Mouse (Mus musculus) 416B (cell line): ENCODE data around the gene Phex.

Source experiments
- DNase-seq: peaks from one replicate; pipeline ENCODE4 v3.0.0; 2011; ENCODE audit warnings: low read depth

Gene Phex

DNA sequence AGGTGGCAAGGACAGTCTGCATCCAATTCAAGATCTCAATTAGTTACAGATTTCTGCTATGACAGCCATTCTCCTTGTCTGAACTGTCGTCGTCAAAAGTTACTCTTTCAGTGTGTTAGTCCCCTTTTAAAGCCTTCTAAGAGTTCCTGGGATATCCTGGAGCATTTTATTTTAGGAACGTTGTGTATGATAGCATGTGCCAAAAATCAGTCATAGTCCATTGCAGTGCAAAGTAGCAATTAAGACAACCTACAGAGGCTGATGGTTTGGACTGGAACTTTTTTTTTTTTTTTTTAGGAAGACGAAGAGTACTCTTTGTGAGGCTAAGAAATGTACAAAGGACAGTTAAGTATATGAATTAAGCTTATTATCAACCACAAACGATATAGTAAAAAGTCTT is at the start of gene Phex:
Phex (minus strand) TSS at position 101 of the 400 bp plus-strand sequence.
- no peak for DNase-seq

DNA sequence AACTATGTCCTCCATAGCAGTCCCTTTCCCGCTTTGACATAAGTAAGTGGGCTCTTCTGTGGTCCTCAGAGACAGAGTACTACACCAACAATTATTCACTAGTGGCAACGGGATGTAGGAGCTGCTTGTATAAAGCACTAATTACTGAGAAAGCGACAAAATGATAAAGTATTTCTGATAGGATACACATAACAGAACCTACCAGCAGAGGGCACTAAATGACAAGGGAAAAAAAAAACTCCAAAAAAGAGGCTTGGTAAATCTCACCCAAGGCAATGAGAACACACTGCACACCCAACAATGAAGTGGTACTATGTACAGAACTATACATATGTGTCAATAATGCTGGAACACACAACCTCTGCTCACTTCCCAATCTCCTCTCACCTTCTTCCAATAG is 47.6 kb upstream of the Phex start:
- DNase-seq, result peak; percentile 37

DNA sequence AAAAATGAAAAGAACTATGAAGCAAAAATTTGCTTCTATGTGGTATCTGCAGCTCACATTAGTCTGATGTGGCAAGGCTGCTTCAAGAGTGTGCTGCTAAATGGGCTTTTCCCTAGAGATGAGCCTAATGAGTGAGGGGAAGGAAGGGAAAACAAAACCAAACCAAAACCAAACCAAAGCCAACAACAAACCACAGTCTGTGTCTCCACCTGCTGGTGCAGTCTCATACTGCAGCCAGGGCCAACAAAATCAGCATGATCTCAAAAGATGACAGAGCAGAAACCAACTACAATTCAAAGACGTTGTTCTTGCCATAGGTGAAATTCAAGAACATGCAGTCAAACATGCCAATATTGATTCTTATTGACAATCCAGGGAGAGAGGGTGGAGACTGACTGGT is 39.3 kb upstream of the Phex start:
- DNase-seq, result peak; percentile 63

DNA sequence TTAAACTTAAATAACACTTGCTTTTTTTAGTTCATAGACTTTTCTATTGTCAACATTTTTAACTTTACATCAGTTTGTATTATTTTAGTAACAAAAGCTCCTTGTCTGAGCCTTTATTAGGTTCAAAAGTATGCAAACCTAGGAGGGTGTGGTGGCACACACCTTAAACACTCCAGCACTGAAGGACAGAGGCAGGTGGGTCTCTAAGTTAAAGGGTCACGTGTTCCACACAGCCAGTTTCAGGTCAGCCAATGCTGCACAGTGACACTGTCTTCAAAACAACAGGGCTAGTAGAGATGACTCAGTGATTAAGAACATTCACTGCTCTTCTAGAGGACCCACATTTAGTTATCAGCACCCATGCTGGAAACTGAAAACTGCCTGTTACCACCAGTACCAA is 33.9 kb upstream of the Phex start:
- DNase-seq, result no peak

DNA sequence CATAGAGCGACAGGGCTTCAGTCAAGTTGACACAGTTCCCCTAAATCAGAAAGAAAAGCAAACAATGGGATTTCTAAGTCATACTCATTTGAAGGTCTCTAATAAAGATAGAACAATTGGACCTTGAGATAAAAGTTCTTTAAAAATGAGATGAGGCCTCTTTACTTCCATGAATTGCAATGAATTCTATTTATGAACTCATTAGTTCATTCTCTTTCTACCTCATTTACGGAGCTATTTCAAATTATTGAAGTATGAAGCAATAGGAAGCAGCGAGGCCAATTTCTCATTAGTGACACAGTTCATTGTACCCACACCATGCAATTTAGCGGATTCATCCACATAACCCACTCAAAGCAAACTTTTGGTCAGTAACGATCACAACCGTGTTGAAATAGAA is 32.3 kb upstream of the Phex start:
- DNase-seq, result no peak

DNA sequence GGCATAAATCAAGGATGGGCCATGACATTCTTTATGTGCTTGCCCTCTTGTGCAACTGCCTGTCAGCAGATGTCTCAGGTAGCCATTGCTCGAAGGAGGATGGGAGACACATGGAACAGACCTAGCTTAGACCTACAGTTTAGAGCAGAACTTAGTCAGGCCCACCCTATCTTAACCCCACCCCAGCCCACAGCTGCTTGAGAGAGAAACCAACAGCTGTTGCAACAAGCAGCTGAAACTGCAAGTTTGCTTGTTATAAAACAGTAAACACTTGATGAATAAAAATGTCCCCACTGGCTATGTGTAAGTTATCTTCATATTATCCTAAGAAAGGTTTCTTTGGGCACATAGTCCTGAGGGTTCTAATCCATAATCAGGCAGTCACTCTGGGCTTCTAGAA is 19.7 kb upstream of the Phex start:
- DNase-seq, result no peak

DNA sequence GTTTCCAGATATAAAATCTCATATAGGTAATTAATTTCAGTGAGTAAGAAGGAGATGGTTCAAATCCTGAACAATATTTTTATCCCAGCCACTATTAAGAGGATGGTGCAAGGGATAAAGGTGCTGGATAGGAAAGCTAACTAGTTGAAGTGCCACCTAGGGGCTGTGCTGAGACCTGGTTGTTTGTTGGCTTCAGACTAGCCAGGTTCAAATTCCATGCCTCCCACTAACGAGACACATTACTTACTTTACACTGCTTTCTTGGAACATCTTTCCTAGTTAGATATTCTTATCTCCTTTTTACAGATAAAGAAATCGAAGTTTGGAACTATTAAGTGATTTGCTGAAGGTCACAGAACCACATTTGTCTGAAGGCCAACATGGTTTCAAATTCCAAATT is 4.3 kb upstream of the Phex start:
- no peak for DNase-seq

DNA sequence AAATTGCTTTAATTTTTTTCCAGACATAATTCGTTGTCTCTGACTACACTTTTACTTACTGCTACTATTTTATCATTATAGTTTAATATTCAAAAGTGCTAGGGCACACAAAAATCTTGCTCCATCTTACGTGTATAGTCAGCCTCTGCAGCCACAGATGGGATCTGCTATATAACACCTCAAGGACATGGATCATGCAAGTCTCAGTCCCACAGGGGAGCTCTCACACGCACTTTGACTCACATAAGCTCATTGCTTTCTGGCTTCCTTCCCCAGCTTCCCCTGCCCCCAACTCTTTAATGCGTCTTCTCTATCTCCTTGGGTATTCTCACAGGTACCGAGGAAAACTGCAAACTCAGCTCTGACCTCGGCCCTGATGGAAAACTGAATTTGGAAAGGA is 10.2 kb downstream of the Phex start:
- DNase-seq, result no peak

DNA sequence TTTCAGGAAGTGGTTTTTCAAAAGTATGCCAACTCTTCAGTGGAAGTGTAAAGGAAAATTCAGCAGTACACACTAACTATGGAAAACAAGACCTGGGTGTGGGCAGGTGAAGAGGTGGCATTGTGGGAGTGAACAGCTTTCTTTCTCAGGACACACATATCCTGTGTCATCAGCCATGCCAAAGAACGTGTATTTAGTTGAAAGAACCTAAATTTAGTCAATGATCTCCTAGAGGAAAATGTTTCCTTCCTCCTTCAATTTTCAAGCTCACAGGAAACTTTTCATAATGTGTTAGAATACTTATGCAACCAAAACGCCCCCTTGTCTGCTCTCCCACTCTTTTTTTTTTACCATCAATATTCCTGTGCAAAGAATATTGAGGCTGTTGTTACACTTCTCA is 23.9 kb downstream of the Phex start:
- DNase-seq, result no peak

DNA sequence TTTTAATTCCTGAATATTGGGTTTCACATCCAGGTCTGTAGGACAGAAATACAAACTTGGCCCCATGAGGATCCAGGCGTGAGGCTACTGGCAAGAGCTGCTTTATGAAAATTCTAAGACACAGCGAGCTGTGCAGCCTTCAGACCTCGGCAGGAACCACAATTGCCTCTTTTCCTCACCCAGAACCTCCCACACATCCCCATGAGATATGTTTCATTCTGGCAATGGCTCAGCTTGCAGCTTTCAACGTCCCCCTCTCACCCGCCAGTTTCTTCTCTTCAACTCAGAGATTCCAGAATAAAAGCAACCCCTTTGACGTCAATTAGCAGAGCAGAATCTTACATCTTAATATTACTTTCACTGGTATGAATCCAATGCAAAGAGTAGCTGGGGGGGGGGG is 25.0 kb downstream of the Phex start:
- no peak for DNase-seq

DNA sequence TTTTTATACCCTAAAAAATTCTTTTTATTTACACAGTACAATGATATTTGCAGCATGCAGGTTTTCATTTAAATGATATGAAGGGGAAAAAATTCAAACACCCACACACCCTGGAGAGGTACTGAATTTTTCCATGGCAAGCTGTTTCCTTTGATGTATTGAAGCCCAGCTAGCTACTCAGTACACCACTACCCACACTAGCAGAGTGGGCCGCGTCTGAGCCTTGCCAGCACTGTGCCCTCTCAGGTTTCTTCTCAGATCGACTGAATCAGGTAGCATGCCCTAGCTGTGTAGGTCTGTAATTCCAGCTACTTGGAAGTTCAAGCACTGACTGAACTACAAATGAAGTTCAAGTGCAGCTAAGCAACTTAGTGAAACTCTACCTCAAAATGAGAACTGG is 26.7 kb downstream of the Phex start:
- no peak for DNase-seq

DNA sequence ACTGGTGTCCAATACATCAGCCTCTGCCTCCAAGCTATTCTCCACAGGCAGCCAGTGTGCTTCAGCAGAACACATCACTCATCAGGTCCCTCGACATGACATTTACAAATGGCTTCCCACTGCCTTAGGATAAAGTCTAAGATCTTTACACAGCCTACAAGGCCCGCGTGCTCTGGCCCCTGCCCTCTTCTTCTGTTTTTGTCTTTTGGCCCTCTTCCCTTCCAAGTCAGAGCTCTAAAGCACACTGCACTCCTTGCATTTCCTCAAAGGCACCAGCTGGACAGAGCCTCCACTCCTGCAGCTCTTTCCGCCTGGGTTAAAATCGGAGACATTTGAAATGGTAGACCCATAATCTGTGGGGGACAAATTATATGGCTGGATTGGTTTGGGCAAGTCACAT is 28.1 kb downstream of the Phex start:
- DNase-seq, result no peak

DNA sequence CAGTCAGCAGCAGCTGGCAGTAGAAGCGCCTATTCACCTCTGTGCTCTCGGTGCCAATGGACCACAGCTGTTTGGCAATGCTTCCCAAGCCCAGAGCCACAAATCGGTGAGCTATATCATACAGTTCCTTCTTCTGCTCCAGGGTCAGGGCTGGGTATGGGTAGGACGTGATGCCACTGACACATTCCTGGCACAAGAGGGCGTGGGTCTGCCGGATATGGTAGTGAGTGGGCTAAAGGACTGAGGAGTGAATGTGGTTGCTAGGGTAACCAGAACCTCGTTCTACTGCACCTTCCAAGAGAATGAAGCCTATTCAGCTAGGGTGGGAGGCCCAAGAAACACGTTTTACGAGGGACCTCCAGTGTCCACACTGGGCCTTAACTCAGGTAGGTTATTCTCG is 36.3 kb downstream of the Phex start:
- peak; percentile 18 for DNase-seq

DNA sequence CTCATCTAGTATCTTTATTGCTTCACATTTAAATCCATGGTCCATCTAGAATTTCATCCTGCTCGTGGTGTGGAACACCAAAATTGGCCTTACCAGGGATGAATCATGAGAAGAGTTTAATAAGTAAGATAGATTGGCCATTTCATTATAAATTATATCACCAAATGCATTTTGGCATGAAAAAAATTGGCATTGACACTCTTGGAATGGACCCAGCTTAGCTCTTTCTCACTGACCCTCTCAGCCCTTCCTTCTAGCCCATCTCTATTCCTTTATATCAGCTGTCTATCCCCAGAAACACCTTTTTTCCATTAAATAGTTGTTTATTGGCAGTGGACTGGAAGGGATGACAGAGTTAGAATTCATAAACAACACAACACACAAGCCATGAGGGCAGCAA is 37.7 kb downstream of the Phex start:
- no peak for DNase-seq

DNA sequence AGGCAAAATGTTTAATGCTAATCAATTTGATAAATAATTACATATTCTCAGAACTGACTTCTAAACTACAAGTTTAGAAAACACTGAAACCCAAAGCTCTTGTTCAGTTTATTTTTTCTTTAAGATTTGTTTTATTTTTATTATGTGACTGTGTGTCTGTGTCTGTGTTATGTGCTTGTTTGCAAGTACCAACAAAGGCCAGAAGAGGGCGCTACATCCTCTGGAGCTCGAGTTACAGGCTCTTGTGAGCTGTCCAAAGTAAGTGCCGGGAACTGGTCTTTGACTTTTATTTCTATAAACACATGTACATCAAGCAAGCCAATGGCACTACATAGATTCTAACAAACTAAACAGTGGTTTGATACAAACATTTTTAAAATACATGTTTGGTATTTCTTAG is 41.2 kb downstream of the Phex start:
- DNase-seq, result peak; percentile 2

DNA sequence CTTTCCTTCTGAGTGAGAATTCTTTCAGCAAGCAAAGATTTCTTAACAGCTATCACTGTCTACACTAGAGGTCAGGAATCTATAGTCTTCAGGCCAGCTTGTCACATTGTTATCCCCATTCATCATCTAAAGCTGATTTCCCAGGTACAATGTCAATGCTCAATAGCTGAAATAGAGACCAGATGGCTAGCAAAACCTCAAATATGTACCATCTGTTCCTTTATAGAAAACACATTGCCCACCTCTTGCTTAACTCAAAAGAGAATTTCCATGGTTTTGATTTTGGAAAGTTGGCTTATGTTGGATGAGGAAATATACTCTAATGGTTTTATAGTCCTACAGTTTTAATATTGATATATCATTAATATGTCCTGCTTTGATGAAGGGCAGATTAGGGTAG is 45.9 kb downstream of the Phex start:
- DNase-seq, result no peak

DNA sequence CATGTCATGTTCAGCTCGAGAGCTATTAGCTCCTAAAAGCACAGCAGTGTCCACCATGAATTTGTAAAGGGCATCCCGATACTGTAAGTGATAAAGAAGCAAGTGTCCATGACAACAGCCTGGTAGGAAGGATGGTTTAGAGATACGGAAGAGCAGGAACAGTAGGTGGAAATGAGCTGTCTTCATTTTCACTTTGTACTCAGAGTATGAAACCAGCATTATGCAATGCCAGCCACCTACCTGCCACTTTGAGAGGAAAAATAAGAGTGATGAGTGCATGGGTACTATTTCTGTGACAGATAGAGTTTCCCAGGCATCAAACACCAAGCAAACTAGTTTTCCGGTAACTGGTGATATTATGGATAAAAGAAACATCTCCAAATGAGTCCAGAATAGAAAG is 59.6 kb downstream of the Phex start:
- no peak for DNase-seq

DNA sequence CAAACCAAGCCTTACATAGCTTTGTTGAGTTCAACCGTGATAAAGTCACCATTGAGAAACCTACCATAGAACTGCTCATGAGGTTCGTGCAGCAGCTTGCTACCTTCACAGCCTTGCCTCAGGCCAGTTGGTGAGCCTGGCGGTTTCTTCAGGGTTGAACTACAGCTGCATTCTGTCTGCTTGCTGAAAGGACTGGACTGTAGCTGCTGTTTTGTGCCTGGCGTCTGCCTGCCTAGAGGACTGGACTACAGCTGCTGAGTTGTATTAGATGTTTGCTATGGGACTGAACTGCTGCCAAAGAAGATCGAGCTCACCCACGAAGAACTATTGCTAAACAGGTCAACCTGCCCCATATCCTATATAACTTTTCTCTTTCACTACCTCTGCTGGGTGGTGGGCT is 68.9 kb downstream of the Phex start:
- DNase-seq, result no peak

DNA sequence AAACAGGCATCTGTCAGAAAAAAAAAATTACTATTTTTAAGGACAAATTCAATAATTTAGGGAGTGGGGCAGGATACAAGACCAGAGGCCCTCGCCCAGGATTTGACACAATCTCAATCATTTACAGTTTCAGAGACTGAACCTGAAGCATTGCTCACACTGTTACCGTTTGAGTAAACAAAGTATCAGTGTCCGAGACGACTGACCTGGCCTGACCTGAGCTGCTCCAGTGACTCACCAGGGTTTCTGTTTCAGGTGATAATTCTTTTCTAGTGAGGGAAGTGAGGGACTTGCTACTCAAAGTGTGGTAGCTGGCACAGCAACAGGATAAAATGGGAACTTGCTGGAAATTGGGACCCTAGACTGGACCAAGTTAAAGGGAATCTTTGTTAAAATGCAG is 80.4 kb downstream of the Phex start:
- no peak for DNase-seq

DNA sequence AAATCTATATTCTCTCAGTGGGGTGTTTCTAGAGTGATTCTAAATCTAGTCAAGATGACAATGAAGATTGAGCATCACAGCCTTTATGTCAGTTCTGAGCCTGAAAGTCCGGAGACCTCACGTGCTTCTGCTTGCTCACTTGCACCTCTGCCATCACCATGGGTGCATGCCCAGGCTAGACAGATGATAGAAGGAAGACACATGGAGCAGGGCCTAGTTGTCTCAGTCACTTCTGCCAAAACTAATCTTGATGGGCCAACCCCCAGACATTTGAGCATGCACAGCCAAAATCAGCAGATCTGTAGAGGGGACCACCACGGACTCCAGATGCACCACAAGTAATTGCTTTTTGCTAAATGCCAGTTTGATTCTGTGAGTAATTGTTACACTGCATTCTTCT is 85.3 kb downstream of the Phex start:
- no peak for DNase-seq

DNA sequence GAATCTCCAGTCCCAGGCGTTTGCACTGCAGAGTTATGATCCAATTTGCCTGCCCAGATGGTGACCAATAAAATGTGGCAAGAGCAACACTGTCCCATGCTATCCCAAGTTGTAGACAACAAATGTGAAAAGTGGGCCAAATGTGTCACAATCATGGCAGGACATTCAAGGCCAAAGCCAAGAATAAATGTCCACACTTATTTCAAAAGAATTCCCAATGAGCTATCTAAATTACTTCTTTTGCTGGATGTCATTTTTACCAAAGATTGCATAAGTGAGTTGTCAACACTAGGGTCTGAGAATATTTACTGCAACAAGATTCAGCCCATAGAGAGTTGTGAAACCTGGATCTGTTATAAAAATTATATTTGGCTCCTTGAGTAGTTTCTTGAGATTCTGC is 86.7 kb downstream of the Phex start:
- DNase-seq, result no peak

DNA sequence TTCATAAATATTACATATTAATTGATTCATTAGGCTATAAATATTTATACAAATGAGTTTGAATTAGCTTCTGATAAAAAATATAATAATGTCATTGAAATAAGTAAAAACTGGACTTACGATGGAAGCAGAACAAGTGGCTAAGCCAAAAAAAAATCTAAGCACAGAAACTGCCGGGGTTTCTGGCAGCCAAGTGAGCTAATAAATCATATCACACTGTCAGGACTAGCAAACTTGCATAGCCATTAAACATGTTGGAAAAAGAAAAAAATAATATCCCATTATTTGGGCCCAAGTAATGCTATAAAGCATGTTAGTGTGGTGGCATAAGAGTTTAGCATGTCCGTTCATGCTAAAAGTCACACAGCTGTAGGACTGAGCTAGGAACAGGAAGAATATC is 87.4 kb downstream of the Phex start:
- no peak for DNase-seq

DNA sequence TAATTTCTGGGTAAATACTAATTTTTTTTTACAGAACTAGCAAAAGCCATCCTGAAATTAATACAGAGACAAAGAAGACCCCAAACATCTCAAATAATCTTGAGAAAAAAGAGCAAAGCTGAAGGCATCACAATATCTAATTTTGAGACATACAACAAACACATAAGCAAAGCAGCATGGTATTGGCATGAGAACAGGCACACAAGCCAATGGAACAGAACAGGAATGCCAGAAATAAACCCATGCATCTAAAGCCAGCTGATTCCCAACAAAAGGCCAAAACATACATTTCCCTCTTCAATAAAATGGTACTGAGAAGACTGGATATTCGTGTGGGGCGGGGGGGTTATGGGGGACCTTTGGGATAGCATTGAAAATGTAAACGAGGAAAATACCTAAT is 90.7 kb downstream of the Phex start:
- no peak for DNase-seq

DNA sequence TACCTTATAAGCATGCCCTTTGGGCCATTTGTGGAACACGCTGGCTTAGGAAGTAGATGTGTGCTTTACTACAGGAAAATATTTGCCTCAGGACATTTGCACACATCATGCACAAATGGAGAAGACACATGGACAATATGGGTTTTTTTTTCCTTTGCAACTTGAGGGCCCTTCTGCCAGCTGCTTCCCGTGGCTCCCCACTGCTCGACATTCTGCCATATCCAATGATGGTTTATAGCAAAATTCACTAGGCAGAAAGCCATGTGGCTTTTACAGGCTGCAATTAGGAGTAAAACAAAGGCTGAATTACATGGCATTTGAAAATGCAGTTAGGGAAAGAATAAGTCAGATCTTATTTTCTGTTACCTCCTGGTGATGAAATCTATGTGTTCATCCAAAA is 104.8 kb downstream of the Phex start:
- DNase-seq, result no peak

DNA sequence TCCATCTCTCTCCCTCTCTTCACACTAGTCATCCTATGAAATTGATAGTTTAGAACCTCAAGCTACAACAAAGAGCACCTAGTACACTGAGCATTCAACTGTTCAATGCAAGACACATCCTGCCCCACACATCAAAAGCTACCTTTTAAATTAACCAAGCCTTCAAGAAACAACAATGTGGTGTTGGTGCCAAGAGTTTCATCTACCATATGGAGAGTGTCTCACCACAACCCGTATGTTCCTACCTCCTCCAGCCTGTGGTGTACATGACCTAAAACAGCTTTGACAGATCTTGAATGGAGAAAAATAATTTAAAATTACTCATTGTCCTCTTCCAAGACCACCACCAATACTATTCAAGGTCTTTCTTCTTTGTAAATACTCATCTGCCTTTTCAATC is 106.9 kb downstream of the Phex start:
- DNase-seq, result no peak

DNA sequence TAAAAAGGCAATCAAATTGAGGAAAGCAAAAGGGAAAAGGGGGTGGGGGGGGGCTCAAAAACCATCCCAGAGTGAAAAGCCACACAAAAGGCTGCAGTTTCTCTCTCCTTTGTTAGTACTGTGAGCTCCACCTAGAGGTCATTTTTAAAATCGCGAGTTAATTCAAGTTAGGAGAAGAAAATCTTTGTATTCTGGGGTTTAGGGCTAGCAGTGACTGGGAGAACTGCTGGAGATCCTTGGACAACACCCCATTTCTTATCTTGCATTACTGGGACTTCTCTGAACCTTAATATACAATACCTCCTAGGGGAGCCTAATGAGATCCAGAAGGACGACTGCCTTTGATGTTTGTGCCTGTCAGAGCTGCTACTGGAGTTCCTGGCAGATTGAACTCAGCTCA is 107.7 kb downstream of the Phex start:
- DNase-seq, result peak; percentile 21
